Mouse (Mus musculus) Patski (cell line): ENCODE measurements at regions not wholly inside any gene's neighbourhood (a gene's known extent, or its start where the extent isn't known, plus 50 kb on each side); places are given as distances from the start of the nearest gene placed in this dataset.

Experiments used
- ATAC-seq: fragments of 100-300 bp; one replicate; pipeline ENCODE4 v1.8.0; 2021
- CTCF ChIA-PET: fragments of 350-600 bp; sonication (Branson Sonifier 250); formaldehyde crosslinking; loops from one replicate; lab custom pipeline; 2022; ENCODE audit warnings: inconsistent platforms; lab: Charles Lee
- POLR2A ChIA-PET: fragments of 350-600 bp; sonication (Branson Sonifier 250); formaldehyde crosslinking; loops from one replicate; lab custom pipeline; 2022; ENCODE audit warnings: antibody characterized with exemption, inconsistent platforms; lab: Charles Lee
- DNase-seq: peaks from one replicate; pipeline ENCODE4 v3.0.0-alpha.2; 2011; ENCODE audit warnings: low read depth, low spot score
- H3K27me3 ChIP-seq: fragments of 371-371 bp; one replicate; pipeline ENCODE4 v1.5.1; 2021
- CTCF ChIP-seq: fragments of 100-300 bp; IDR thresholded peaks from one replicate; pipeline ENCODE4 v1.5.1; 2021
- in situ Hi-C: fragments of 300-500 bp; cut with MboI; formaldehyde crosslinking; loops from 3 replicates; pipeline ENCODE4 v1.11.1; 2018; ENCODE audit warnings: low pct_unique_long_range_greater_than_20kb, mixed read lengths

GRCm38 (mm10) chr16:58349802-58350201 lies 58.4 kb upstream of the Dcbld2 start:
- in situ Hi-C loops = no loop called here
- DNase-seq = no peak
- no peak for TF ChIP-seq CTCF
- ChIA-PET POLR2A (no interaction called here), CTCF (interaction anchor here (0.6 to 1.3 kb wide), 3 partner anchors 9 to 15 kb away, joined by 3 read pairs; no protein-coding TSS in a partner anchor)
- H3K27me3 ChIP-seq = no peaks in the 10 kb centered on the region
- no peak for ATAC-seq

- ATAC-seq (no peak), DNase-seq (no peak)
- no peak for TF ChIP-seq CTCF
- CTCF ChIA-PET = no interaction called here
- POLR2A ChIA-PET = no interaction called here
- H3K27me3 ChIP-seq = no peaks in the 10 kb centered on the region
- in situ Hi-C loops = no loop called here
These were observed 56.1 kb upstream of the Dcbld2 start for GRCm38 (mm10) chr16:58352156-58352555.

- in situ Hi-C loops = no loop called here
- POLR2A ChIA-PET = no interaction called here
- DNase-seq = no peak
- TF ChIP-seq CTCF = no peak
- CTCF ChIA-PET = no interaction called here
- ATAC-seq = no peak
- H3K27me3 ChIP-seq = no peaks in the 10 kb centered on the region
These were observed 53.7 kb upstream of the Dcbld2 start for GRCm38 (mm10) chr16:58354551-58354950.
